Mouse (Mus musculus) gastrocnemius, postnatal 10 days (tissue): ENCODE results near the gene Lgi1. TPM values are rescaled to one million over a fixed set of nuclear protein-coding genes. Genes with fewer than 3 reads are reported as not detected.
A peak's percentile ranks its signal among the peaks of the same experiment; 100 is the strongest.

Experiments used
- DNase-seq: peaks from one replicate; pipeline ENCODE4 v3.0.0; 2021; ENCODE audit warnings: mixed read lengths
- total RNA-seq, 2 experiments: library from RNA; stranded (reverse); gene quantifications; 2 replicates each; pipeline ENCODE4 v1.2.3; 2021

The Lgi1 gene
- total RNA-seq, 2 experiments from 2014 or later: 1.5 to 2.3 TPM

GRCm38 (mm10) chr19:38263829-38264504 lies 369 bp upstream of the Lgi1 start:
- DNase-seq: peak; percentile 19

GRCm38 (mm10) chr19:38265767-38266166 lies 1.4 kb downstream of the Lgi1 start:
- DNase-seq: no peak

GRCm38 (mm10) chr19:38267469-38267868 lies 3.1 kb downstream of the Lgi1 start:
- DNase-seq: no peak

DNA sequence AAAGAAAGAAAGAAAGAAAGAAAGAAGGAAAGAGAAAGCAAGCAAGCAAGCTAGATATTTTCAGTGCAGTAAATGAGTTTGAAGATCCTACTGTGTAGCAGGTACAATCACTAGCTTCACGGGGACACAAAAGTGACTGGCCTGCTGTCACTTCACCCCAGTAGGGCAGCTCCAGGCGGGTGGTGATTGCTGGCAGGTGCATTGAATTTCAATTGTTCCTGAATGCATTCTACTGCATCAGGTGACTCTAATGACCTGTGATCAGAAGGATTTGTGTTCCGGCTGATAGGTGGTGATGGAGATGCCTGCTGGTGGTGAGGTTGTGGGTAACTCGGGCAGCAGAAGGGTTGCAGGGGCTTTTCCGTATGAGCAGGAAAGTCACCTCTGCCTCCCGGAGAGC lies 6.7 kb downstream of the Lgi1 start:
- no peak for DNase-seq

GRCm38 (mm10) chr19:38273820-38274219 lies 9.5 kb downstream of the Lgi1 start:
- DNase-seq: no peak

- no peak for DNase-seq
Observed at GRCm38 (mm10) chr19:38274747-38275421, 10.5 kb downstream of the Lgi1 start.

DNA sequence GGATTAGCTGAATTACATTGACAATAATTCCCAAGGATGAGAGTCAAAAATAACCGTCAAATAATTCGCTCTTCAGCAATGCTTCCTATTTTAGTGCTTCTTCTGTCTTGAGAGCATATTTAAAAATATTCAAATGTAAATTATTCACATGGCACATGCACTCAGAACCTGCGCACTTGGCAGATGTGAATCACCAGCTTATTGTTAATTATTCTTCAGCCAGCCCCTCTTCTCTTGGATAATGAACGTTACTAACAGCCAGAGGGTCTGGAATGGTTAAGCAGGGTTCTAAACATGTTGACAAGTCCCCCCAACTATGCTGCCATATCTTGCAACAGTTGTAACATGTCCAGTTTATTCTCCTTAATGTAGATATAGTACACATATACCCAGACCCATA lies 11.9 kb downstream of the Lgi1 start:
- no peak for DNase-seq

DNA sequence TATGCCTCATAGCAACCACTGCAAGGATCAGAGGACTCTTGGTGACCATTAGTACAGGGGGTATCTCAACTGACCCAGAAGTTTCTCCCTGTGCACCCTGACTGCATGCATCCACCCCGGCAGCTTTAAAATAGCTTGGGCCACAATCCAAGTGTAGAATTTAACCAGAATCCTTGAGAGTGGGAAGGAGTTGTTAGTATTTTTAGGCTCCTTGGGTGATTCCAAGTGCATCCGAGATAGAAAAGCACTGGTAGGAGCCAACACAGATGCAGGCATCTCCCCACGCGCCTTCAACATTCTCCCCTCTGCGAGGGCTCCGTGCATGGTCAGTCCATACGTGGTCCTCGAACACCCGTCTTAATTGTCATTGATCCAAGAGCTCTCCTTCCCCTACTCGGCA lies 15.9 kb downstream of the Lgi1 start:
- DNase-seq: no peak

GRCm38 (mm10) chr19:38282407-38282806 lies 18.1 kb downstream of the Lgi1 start:
- no peak for DNase-seq

- DNase-seq: no peak
Observed at GRCm38 (mm10) chr19:38288556-38288955, 24.2 kb downstream of the Lgi1 start.

DNA sequence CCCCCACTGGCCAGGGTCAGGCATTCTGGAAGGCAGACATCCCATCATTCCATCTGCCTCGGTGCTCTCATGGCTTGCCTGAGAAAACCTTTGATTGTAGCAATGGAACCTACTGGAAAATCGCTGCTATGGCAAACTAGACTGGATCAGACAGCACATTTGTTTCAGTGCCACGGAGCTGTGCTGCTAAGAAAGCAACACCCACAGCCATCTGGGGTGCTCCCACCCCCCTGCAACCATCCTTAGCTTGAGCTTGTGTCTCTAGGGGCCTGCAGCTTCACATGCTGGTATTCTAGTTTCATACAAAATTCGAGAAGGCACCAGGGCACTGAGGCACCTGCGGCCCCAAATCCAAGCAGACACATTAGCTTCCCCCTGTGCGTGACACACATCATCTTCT lies 27.1 kb downstream of the Lgi1 start:
- no peak for DNase-seq

DNA sequence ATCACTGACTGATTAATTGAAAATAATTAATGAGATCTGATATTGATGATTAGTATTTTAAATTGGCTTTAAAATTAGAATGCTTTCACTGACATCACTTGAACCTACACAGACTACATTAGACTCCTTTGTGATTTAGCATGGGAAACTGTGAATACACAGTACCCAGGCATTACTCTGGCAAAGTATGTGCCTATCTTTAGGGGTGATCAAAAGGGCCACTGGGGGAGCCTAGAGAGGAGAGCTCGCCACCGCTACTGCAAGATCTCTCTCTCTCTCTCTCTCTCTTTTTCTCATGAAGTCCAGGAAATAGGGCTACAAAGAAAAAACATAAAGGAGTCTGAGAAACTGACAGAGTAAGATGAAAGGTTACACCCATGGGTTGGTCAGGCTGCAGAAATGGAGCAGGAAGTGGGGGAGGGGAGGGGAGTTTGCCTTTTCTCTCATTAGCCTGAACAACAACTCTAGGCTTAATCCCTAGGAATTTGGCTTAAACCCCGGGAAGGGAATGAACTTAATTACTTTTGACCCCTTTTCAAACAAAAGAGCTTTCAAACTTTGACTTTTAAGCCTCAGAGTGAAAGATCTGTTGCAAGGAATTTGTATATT lies 33.8 kb downstream of the Lgi1 start:
- no peak for DNase-seq

DNA sequence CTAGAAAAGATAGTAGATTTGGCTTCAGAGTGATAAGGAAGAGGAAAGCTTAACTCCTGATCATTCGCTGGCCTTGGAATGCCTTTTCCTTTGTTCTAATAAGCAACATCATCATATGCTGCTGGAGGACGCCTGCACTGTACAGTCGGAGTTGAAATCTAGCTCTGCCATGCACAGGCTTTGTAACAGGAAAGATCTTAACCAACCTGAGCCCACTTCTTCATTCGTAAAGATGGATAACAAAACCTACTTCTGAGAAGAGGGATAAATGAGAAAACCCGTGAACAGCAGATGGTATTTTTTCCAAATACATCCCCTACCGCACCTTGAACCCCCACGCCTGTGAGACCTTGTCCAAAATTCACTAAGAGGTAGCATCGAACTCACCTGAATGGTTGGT lies 43.8 kb downstream of the Lgi1 start:
- no peak for DNase-seq

- no peak for DNase-seq
Observed at GRCm38 (mm10) chr19:38315099-38315498, 50.8 kb downstream of the Lgi1 start.

- peak; percentile 19 for DNase-seq
Observed at GRCm38 (mm10) chr19:38316602-38317313, 52.4 kb downstream of the Lgi1 start.

DNA sequence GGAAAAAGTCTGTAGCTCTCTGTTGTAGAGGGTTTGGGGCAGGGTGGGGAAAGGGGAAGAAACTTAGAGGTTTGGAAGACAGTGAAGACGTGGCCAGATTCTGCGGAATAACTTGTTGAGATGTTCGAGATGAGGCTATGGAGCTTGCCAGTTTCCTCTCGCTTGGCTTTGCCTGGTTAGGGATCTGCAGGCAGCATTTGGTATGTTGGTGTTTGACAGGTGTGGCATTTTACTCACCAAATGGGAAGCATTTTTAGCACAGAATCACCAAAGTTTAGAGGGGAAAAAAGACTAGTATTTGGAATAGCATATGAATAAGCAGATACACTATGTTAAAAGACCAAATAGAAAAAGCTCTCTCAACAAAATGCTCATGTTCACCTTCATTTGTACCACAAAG lies 54.0 kb downstream of the Lgi1 start:
- DNase-seq: no peak

GRCm38 (mm10) chr19:38319168-38319567 lies 54.8 kb downstream of the Lgi1 start:
- DNase-seq: no peak

GRCm38 (mm10) chr19:38320651-38321188 lies 56.4 kb downstream of the Lgi1 start:
- DNase-seq: no peak

GRCm38 (mm10) chr19:38323726-38324125 lies 59.4 kb downstream of the Lgi1 start:
- DNase-seq: no peak

DNA sequence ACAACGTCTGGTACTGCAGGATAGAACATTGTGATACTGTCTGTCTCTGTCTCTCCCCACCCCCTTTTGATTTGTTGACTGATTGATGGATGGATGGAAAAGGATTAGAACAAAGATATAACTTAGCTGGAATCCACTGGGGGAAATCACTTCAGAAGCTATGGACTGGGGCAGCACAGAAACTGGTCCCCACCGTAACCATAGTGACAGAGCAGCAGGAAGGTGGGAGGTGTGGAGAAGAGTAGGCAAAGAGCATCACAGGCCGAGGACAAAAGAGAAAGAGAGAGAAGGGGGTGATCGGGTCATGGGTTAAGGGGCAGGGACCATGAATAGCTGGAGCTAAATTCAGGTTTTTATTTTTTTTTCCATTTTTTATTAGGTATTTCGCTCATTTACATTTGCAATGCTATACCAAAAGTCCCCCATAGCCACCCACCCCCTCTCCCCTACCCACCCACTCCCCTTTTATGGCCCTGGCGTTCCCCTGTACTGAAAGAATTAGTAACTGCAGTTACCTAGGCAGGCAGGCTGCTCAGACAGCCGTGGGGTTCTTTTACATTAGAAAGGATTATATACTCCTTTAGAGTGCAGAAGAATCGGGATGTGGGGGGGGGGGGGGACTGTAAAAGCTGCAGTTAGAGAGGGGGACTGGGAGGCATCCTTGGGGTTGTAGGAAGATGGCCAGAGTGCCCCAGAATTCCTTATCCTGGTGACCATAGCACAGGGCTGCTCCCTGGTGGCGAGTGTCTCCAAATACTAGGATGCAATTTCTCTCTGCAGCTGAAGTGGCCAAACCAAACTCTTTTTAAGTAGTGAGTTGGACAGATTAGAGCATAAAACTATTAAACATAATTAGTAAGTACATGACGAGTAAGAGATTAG lies 60.1 kb downstream of the Lgi1 start:
- peak; percentile 14 for DNase-seq

- no peak for DNase-seq
Observed at GRCm38 (mm10) chr19:38325029-38325398, 60.7 kb downstream of the Lgi1 start.

DNA sequence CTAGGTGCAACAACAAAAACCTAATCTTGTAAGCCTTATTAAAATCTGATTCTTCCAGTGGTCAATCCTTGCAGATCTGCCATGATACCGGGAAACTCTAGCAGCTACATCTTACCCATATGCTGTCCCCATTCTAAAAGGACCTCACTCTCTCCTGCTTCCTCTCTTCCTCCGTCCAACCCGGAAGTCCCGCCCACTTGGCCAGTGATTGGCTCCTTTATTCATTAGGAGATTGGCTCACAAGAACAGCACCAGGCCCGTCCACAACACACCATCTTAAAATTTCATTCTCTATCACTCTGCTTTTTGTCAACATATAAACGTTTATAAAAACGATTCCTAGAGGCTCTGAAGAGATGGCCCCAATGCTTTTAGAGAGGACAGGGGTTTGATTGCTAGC lies 61.5 kb downstream of the Lgi1 start:
- no peak for DNase-seq
